Mouse (Mus musculus): ENCODE measurements around the gene Ddx18.

GRCm38 (mm10) chr1:121540361-121540760 lies 27.4 kb downstream of the Ddx18 start:
- no peak for TF ChIP-seq CTCF (IDR thresholded peaks at IDR 0.05; ENCODE audit: borderline replicate concordance, control insufficient read depth, extremely low read depth, insufficient read depth, low read length, poor library complexity)
- TF ChIP-seq POLR2A (IDR thresholded peaks at IDR 0.05; ENCODE audit: control insufficient read depth, extremely low read depth, insufficient read depth, low read length, poor library complexity): no peak
